Mouse (Mus musculus): ENCODE measurements around the gene Tctex1d2. TPM values are rescaled to one million over a fixed set of nuclear protein-coding genes. Genes with fewer than 3 reads are reported as not detected.

Tctex1d2 gene
- polyA plus RNA-seq, 1 experiment from 2014 or later, result 41.9 TPM

DNA sequence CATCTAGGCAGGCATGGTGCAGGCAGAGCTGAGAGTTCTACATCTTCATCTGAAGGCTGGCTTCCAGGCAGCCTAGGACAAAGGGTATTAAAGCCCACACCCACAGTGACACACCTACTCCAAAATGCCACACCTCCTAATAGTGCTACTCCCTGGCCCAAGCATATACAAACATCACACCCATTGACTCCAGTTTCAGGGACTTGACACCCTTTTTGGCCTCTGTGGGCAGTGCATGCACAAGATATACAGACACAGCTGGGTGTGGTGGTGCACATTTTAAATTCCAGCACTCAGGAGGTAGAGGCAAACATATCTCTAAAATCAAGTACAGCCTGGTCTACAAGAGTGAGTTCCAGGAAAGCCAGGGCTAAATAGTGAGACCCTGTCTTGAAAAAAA lies 36.6 kb downstream of the Tctex1d2 start:
- no peak overlapping the region for H3K27ac ChIP-seq (ENCODE audit: low read depth, low read length)
- H3K9me3 ChIP-seq (ENCODE audit: control insufficient read depth, low read length), result no peaks in the 10 kb centered on the region
- no peak overlapping the region for H3K9ac ChIP-seq (ENCODE audit: low read depth, low read length)
- no peak overlapping the region for H3K4me3 ChIP-seq (ENCODE audit: low read length)
- H3K4me1 ChIP-seq (ENCODE audit: control insufficient read depth, insufficient read depth, low read depth, low read length), result no peaks in the 10 kb centered on the region
- no peaks in the 10 kb centered on the region for H3K27me3 ChIP-seq (replicated peaks; ENCODE audit: control insufficient read depth, insufficient read depth, low read length)
- no peak overlapping the region for H3K4me2 ChIP-seq (ENCODE audit: low read length)
- no peak for ATAC-seq
- H3K36me3 ChIP-seq (ENCODE audit: control insufficient read depth, insufficient read depth, low read length), result peaks cover 9% of the 10 kb centered on the region; the same call in 1 of the 2 replicates

DNA sequence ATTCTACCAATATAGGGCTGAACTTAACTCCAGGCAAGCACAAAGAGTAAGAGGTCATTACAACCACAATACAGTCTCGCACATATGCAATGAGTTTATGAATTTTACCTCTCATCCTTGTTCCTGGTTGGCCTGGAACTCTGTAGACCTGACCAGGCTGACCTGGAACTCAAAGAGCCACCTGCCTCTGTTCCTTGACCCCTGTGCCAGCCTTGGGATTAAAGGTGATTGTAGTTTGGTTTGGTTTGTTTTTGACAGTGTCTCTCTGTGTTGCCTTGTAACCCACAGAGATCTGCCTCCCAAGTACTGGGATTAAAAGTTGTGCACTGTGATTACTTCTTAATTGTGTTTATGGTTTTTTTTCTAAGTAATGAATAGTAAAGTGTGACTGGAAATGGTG lies 37.3 kb downstream of the Tctex1d2 start:
- H3K27me3 ChIP-seq (replicated peaks; ENCODE audit: control insufficient read depth, insufficient read depth, low read length), result no peaks in the 10 kb centered on the region
- H3K4me1 ChIP-seq (ENCODE audit: control insufficient read depth, insufficient read depth, low read depth, low read length), result no peaks in the 10 kb centered on the region
- no peak for ATAC-seq
- no peak overlapping the region for H3K4me2 ChIP-seq (ENCODE audit: low read length)
- no peak overlapping the region for H3K4me3 ChIP-seq (ENCODE audit: low read length)
- H3K27ac ChIP-seq (ENCODE audit: low read depth, low read length), result no peak overlapping the region
- no peaks in the 10 kb centered on the region for H3K9me3 ChIP-seq (ENCODE audit: control insufficient read depth, low read length)
- H3K36me3 ChIP-seq (ENCODE audit: control insufficient read depth, insufficient read depth, low read length), result peaks cover 9% of the 10 kb centered on the region; the same call in 1 of the 2 replicates
- WGBS, result 95% methylated on average over 1 of the region's 1 CpGs
- H3K9ac ChIP-seq (ENCODE audit: low read depth, low read length), result no peak overlapping the region

DNA sequence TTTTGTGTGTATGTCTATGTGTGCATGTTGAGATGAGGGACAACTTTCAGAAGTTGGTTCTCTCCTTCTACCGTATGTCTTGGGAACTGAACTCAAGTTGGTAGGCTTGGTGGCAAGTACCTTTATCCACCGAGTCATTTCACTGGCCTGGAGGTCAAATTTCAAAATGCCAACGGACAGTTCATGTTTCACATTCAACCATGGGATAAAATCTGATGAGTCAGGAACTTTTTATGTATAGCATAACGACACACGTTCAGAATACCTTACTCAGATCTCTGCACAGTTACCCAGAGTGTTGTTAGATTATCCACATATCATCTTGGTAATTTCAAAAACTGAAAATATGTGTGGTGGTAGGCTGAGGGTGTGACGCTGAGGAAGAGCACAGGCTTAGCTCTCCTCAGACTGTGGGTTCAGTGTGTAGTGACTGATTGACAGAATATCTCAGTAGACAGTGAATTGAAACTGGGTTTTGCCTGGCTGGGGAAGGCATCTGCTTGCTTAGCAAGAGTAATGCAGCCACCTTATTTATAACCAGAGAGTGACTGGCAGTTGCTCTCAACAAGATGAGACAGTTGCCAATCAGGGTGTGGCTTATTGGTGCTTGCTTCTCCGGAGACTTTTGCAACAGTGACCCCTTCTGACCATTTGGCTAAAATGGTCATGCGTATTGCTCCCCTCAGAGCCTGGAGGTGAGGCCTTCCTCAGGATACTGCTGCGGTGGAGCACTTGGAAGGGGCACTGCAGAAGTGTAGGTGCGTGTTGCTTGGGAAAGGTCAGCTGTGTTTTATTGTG lies 38.3 kb downstream of the Tctex1d2 start:
- H3K9ac ChIP-seq (ENCODE audit: low read depth, low read length), result no peak overlapping the region
- WGBS, result 70% methylated on average over 10 of the region's 10 CpGs
- no peak overlapping the region for H3K4me3 ChIP-seq (ENCODE audit: low read length)
- H3K27ac ChIP-seq (ENCODE audit: low read depth, low read length), result no peak overlapping the region
- H3K27me3 ChIP-seq (replicated peaks; ENCODE audit: control insufficient read depth, insufficient read depth, low read length), result no peaks in the 10 kb centered on the region
- no peaks in the 10 kb centered on the region for H3K9me3 ChIP-seq (ENCODE audit: control insufficient read depth, low read length)
- H3K36me3 ChIP-seq (ENCODE audit: control insufficient read depth, insufficient read depth, low read length), result peaks cover 13% of the 10 kb centered on the region
- ATAC-seq, result no peak
- H3K4me2 ChIP-seq (ENCODE audit: low read length), result no peak overlapping the region
- no peaks in the 10 kb centered on the region for H3K4me1 ChIP-seq (ENCODE audit: control insufficient read depth, insufficient read depth, low read depth, low read length)

DNA sequence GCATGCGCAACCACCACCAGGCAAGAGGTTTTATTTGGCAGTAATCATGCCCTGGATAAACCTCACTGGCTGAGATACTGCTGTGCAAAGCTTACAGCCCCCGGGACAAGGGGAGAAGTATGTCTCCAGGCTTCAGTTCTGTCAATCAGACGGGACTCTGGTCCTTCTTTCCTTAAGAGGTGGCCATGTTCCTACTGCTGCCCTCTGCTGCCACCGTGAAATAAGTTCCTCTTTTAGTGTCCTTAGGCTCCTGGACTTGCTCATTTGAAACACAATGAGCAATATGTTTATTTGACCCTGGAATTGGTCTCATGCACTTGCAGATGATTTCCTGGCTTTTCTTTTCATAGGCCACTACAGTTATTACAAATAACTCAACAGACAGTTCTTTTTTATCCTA lies 41.0 kb downstream of the Tctex1d2 start:
- WGBS, result 52% methylated on average over 4 of the region's 4 CpGs
- Histone ChIP-seq H3K36me3 (ENCODE audit: control insufficient read depth, insufficient read depth, low read length) (peaks cover 10% of the 10 kb centered on the region), H3K4me3 (ENCODE audit: low read length) (no peak overlapping the region)

DNA sequence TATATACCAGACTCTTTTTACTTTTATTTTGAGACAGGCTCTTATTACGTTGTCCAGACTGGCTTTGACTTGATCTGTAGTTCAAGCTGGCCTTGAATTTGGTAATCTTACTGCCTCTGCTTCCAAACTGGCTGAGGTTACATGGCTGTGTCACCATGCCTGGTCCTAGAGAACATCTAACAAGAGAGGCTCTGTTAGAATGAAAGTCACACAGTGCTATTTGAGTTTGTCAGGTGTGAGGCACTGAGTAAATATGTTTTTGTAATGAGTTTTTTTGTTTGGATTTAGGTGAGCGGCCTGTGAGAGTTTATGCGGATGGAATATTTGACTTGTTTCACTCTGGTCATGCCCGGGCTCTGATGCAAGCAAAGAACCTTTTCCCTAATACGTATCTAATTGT lies 42.2 kb downstream of the Tctex1d2 start:
- H3K9me3 ChIP-seq (ENCODE audit: control insufficient read depth, low read length), result no peaks in the 10 kb centered on the region
- 97% methylated on average over 5 of the region's 5 CpGs for WGBS
- H3K4me2 ChIP-seq (ENCODE audit: low read length), result no peak overlapping the region
- no peak overlapping the region for H3K9ac ChIP-seq (ENCODE audit: low read depth, low read length)
- no peaks in the 10 kb centered on the region for H3K4me1 ChIP-seq (ENCODE audit: control insufficient read depth, insufficient read depth, low read depth, low read length)
- H3K4me3 ChIP-seq (ENCODE audit: low read length), result no peak overlapping the region
- no peak for ATAC-seq
- no peak overlapping the region for H3K27ac ChIP-seq (ENCODE audit: low read depth, low read length)
- peaks cover 10% of the 10 kb centered on the region for H3K36me3 ChIP-seq (ENCODE audit: control insufficient read depth, insufficient read depth, low read length)
- no peaks in the 10 kb centered on the region for H3K27me3 ChIP-seq (replicated peaks; ENCODE audit: control insufficient read depth, insufficient read depth, low read length)

More for the DNA sequence above, 41.0 kb downstream of the Tctex1d2 start:
- Histone ChIP-seq H3K27me3 (replicated peaks; ENCODE audit: control insufficient read depth, insufficient read depth, low read length) (no peaks in the 10 kb centered on the region), H3K27ac (ENCODE audit: low read depth, low read length) (no peak overlapping the region), H3K4me2 (ENCODE audit: low read length) (no peak overlapping the region), H3K9ac (ENCODE audit: low read depth, low read length) (no peak overlapping the region), H3K9me3 (ENCODE audit: control insufficient read depth, low read length) (no peaks in the 10 kb centered on the region), H3K4me1 (ENCODE audit: control insufficient read depth, insufficient read depth, low read depth, low read length) (no peaks in the 10 kb centered on the region)
- no peak for ATAC-seq

DNA sequence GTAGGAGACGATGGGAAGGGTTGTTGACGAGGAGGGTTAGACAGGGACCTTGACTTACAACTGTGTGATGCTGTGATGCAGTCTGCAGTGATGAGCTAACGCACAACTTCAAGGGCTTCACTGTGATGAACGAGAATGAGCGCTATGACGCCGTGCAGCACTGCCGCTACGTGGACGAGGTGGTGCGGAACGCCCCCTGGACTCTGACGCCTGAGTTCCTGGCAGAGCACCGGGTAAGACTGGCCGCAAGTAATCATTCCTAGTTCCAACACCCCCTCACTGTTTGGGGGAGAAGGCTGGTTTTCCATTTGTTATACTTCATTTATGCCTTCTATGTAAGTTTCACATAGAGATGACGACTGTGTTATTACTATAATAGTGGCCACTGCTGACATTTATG lies 43.4 kb downstream of the Tctex1d2 start:
- Histone ChIP-seq H3K4me3 (ENCODE audit: low read length) (no peak overlapping the region), H3K9me3 (ENCODE audit: control insufficient read depth, low read length) (no peaks in the 10 kb centered on the region), H3K36me3 (ENCODE audit: control insufficient read depth, insufficient read depth, low read length) (peaks cover 18% of the 10 kb centered on the region), H3K4me2 (ENCODE audit: low read length) (no peak overlapping the region), H3K27ac (ENCODE audit: low read depth, low read length) (no peak overlapping the region), H3K9ac (ENCODE audit: low read depth, low read length) (no peak overlapping the region), H3K4me1 (ENCODE audit: control insufficient read depth, insufficient read depth, low read depth, low read length) (no peaks in the 10 kb centered on the region), H3K27me3 (replicated peaks; ENCODE audit: control insufficient read depth, insufficient read depth, low read length) (no peaks in the 10 kb centered on the region)
- 93% methylated on average over 16 of the region's 16 CpGs for WGBS
- ATAC-seq, result no peak

DNA sequence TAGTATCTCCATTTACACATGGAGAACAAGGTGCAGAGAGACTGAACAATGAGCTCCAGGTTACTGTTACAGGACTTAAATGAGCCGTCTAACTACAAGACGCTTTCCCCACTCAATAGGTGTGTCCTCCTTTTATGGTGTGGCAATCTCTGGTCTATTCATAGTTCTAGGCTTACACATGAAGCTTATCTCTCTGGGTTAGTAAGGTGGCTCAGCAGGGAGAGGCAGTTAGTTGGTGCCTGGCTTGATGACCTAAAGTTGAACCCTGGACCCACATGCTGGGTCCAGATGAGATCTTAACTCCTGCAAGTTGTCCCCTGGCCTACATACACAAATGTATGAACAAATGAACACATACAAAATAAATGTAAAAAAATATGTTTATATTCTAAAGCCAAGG lies 43.9 kb downstream of the Tctex1d2 start:
- no peak for ATAC-seq
- WGBS, result 96% methylated on average over 2 of the region's 2 CpGs
- peaks cover 19% of the 10 kb centered on the region for H3K36me3 ChIP-seq (ENCODE audit: control insufficient read depth, insufficient read depth, low read length)

DNA sequence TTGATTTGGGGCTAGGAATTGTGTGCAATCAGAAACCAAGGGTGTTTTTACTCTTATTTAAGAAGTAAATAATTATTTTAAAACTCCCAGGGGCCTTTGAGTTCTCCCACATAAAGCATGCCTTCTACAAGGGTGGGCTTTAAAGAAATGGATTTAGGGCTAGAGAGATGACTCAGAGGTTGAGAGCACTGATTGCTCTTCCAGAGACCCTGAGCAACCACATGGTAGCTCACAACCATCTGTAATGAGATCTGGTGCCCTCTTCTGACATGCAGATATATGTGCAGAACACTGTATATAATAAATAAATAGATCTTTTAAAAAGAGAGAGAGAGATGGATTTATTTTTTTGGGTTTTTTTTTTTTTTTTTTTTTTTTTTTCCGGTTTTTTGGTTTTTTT lies 45.4 kb downstream of the Tctex1d2 start:
- H3K36me3 ChIP-seq (ENCODE audit: control insufficient read depth, insufficient read depth, low read length), result peaks cover 19% of the 10 kb centered on the region
- H3K4me2 ChIP-seq (ENCODE audit: low read length), result no peak overlapping the region
- H3K4me1 ChIP-seq (ENCODE audit: control insufficient read depth, insufficient read depth, low read depth, low read length), result no peaks in the 10 kb centered on the region
- H3K27ac ChIP-seq (ENCODE audit: low read depth, low read length), result no peak overlapping the region
- H3K9me3 ChIP-seq (ENCODE audit: control insufficient read depth, low read length), result no peaks in the 10 kb centered on the region
- no peak overlapping the region for H3K9ac ChIP-seq (ENCODE audit: low read depth, low read length)
- ATAC-seq, result no peak
- no peak overlapping the region for H3K4me3 ChIP-seq (ENCODE audit: low read length)
- no CpG with 5 or more reads among the region's 1 CpGs for WGBS
- no peaks in the 10 kb centered on the region for H3K27me3 ChIP-seq (replicated peaks; ENCODE audit: control insufficient read depth, insufficient read depth, low read length)

More for the DNA sequence above, 43.9 kb downstream of the Tctex1d2 start:
- H3K4me1 ChIP-seq (ENCODE audit: control insufficient read depth, insufficient read depth, low read depth, low read length), result no peaks in the 10 kb centered on the region
- no peaks in the 10 kb centered on the region for H3K27me3 ChIP-seq (replicated peaks; ENCODE audit: control insufficient read depth, insufficient read depth, low read length)
- no peak overlapping the region for H3K9ac ChIP-seq (ENCODE audit: low read depth, low read length)
- no peaks in the 10 kb centered on the region for H3K9me3 ChIP-seq (ENCODE audit: control insufficient read depth, low read length)
- no peak overlapping the region for H3K4me2 ChIP-seq (ENCODE audit: low read length)
- H3K27ac ChIP-seq (ENCODE audit: low read depth, low read length), result no peak overlapping the region
- no peak overlapping the region for H3K4me3 ChIP-seq (ENCODE audit: low read length)

DNA sequence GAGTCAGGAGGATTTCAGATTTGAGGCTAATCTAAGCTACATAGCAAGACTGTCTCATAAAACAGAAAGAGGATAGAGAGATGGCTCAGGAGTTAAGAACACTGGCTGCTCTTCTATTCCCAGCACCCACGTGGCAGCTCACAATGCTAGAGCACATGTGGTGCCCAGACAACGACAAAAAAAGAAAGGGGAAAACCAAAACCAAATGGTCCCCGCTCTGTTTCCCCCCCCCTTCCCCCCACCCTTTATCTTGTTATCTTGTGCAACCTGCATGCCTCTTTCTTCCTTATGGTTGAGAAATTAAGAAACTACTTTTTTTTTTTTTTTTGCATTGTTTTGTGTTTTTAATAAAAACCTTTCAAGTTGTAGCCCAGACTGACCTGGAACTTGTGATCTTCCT lies 49.0 kb downstream of the Tctex1d2 start:
- Histone ChIP-seq H3K4me3 (ENCODE audit: low read length) (no peak overlapping the region), H3K4me2 (ENCODE audit: low read length) (no peak overlapping the region), H3K27me3 (replicated peaks; ENCODE audit: control insufficient read depth, insufficient read depth, low read length) (no peaks in the 10 kb centered on the region), H3K27ac (ENCODE audit: low read depth, low read length) (no peak overlapping the region), H3K36me3 (ENCODE audit: control insufficient read depth, insufficient read depth, low read length) (peaks cover 29% of the 10 kb centered on the region), H3K9ac (ENCODE audit: low read depth, low read length) (no peak overlapping the region), H3K4me1 (ENCODE audit: control insufficient read depth, insufficient read depth, low read depth, low read length) (no peaks in the 10 kb centered on the region), H3K9me3 (ENCODE audit: control insufficient read depth, low read length) (no peaks in the 10 kb centered on the region)
- no peak for ATAC-seq
- WGBS, result 85% methylated on average over 3 of the region's 3 CpGs
